13 mouse cellular contexts compared by ENCODE assay signal in the genomic region with DNA sequence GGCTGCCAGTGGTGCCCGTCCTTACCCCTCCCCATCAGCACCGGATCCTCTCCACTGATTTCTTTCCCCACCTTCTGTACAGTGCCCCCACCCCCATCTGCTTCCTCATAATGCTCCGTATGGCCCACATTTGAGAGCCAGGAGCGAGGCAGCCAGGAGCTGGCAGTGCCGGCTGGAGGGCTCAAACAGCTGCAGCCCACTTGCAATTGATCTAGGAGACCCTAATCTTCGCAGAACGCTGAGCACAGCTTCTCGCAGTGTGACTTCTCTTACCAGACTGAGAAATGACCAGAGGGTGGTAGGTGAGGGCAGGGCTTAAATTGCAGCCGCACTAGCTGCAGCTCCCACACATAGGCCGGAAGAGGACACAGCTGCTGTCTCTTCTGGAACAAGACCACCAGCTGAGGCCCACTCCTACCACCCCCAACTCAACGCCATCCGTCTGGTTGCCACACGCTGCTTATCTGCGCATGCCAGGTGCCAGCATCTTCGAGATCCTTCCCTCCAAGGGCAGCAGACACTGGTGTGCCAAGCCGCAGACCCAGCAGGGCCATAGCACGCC.
A peak's percentile ranks its signal among the peaks of the same experiment; 100 is the strongest.
DNase-seq lines count a peak whose midpoint lies in the region; ATAC-seq and TF ChIP-seq lines count a peak whose summit lies in the region.
"Had no signal": no experiment of that assay in that cellular context is flagged by ENCODE, and none has a peak within 500 bp of the region (broad histone marks: within the 10 kb centered on the region; RNA-seq: fewer than 3 reads in every experiment).

No protein-coding gene starts in this region.

- no peaks in the 10 kb centered on the region for H3K27me3 ChIP-seq in cerebellum, adult 2 months (ENCODE audit: control insufficient read depth, insufficient read depth, low read length)
- H3K27me3 ChIP-seq in hindbrain, embryonic 14.5 days (ENCODE audit: control insufficient read depth, insufficient read depth, low read length), result no peaks in the 10 kb centered on the region
- H3K27me3 ChIP-seq in midbrain, embryonic 11.5 days (ENCODE audit: control insufficient read depth, insufficient read depth, low read length), result no peaks in the 10 kb centered on the region

- no peak overlapping the region for H3K9ac ChIP-seq in hindbrain, embryonic 14.5 days
- H3K9ac ChIP-seq in midbrain, embryonic 11.5 days (ENCODE audit: low read length), result no peak overlapping the region
- H3K9ac ChIP-seq: embryonic facial prominence, embryonic 13.5 days; lung, embryonic 15.5 days had no signal

- H3K4me1 ChIP-seq in cerebellum, adult 2 months (ENCODE audit: control insufficient read depth, insufficient read depth, low read length), result peaks cover 5% of the 10 kb centered on the region
- peaks cover 13% of the 10 kb centered on the region for H3K4me1 ChIP-seq in hindbrain, embryonic 14.5 days (replicated peaks; ENCODE audit: control insufficient read depth, insufficient read depth, low read length)
- H3K4me1 ChIP-seq in midbrain, embryonic 11.5 days (ENCODE audit: control insufficient read depth, insufficient read depth, low read length), result peaks cover 8% of the 10 kb centered on the region
- H3K4me1 ChIP-seq: lung, embryonic 15.5 days had no signal

- TF ChIP-seq POLR2A in cerebellum, adult 2 months (IDR thresholded peaks at IDR 0.05; ENCODE audit: borderline replicate concordance, insufficient read depth, low read length), result no peak

- no peaks in the 10 kb centered on the region for H3K9me3 ChIP-seq in hindbrain, embryonic 14.5 days (ENCODE audit: control insufficient read depth, low read length)
- H3K9me3 ChIP-seq in midbrain, embryonic 11.5 days (ENCODE audit: control insufficient read depth, low read length), result no peaks in the 10 kb centered on the region
- H3K9me3 ChIP-seq: embryonic facial prominence, embryonic 13.5 days; lung, embryonic 15.5 days had no signal

- WGBS in cerebellum, adult 2 months, result 54% methylated on average over 17 of the region's 17 CpGs
- WGBS in hindbrain, embryonic 14.5 days, result 25% methylated on average over 17 of the region's 17 CpGs
- WGBS in midbrain, embryonic 11.5 days, result 37% methylated on average over 17 of the region's 17 CpGs

- no peak overlapping the region for H3K4me3 ChIP-seq in cerebellum, adult 2 months (replicated peaks; ENCODE audit: insufficient read depth, low read depth, low read length)
- no peak overlapping the region for H3K4me3 ChIP-seq in hindbrain, embryonic 14.5 days (replicated peaks; ENCODE audit: low read length)
- H3K4me3 ChIP-seq in midbrain, embryonic 11.5 days (ENCODE audit: low read depth, low read length), result no peak overlapping the region
- H3K4me3 ChIP-seq: embryonic facial prominence, embryonic 13.5 days; heart, adult 2 months; lung, embryonic 15.5 days had no signal

- H3K27ac ChIP-seq in cerebellum, adult 2 months (ENCODE audit: insufficient read depth, low read length), result no peak overlapping the region
- peak overlapping the region; percentile 60 for H3K27ac ChIP-seq in hindbrain, embryonic 14.5 days
- no peak overlapping the region for H3K27ac ChIP-seq in midbrain, embryonic 11.5 days (ENCODE audit: low read depth, low read length)
- H3K27ac ChIP-seq: embryonic facial prominence, embryonic 13.5 days; heart, adult 2 months; lung, embryonic 15.5 days had no signal

- TF ChIP-seq CTCF in cerebellum, adult 2 months (IDR thresholded peaks at IDR 0.05; ENCODE audit: borderline replicate concordance, insufficient read depth, low read depth, low read length), result no peak

- peak; percentile 73 for ATAC-seq in hindbrain, embryonic 14.5 days (ENCODE audit: low FRiP score)
- ATAC-seq in midbrain, embryonic 11.5 days (ENCODE audit: low FRiP score), result peak; percentile 11; the same call in 1 of the 2 replicates
- ATAC-seq in erythroblast, adult 5-6 weeks (replicated peaks; ENCODE audit: low FRiP score, poor library complexity, severe bottlenecking), result no peak

- peak; percentile 19 to 30 for DNase-seq in cerebellum, adult 2 months
- DNase-seq in cerebellum, adult 8-10 months, result no peak
- peak; percentile 39 for DNase-seq in cerebellum, adult 9-11 months
- DNase-seq in hindbrain, embryonic 14.5 days (ENCODE audit: low spot score), result peak; percentile 56
- DNase-seq in midbrain, embryonic 11.5 days (ENCODE audit: low spot score, missing footprints), result no peak
- DNase-seq in gastrocnemius, postnatal 25 days, result no peak
- DNase-seq in adrenal gland, adult 18-20 months (ENCODE audit: low spot score in 2 of 2), result no peak
- DNase-seq: heart, adult 2 months; kidney, postnatal 4 days; thymus, postnatal 25 days had no signal

- H3K36me3 ChIP-seq in hindbrain, embryonic 14.5 days (replicated peaks; ENCODE audit: control insufficient read depth, insufficient read depth), result no peaks in the 10 kb centered on the region
- H3K36me3 ChIP-seq in midbrain, embryonic 11.5 days (ENCODE audit: control insufficient read depth, insufficient read depth, low read length), result no peaks in the 10 kb centered on the region
- H3K36me3 ChIP-seq: embryonic facial prominence, embryonic 13.5 days; lung, embryonic 15.5 days had no signal

- H3K4me2 ChIP-seq in hindbrain, embryonic 14.5 days (replicated peaks), result no peak overlapping the region
- H3K4me2 ChIP-seq in midbrain, embryonic 11.5 days, result no peak overlapping the region
- H3K4me2 ChIP-seq: embryonic facial prominence, embryonic 13.5 days; lung, embryonic 15.5 days had no signal

Comparison
In these comparisons a context has a peak if more than half of its experiments do, and no peak if none do; other contexts are left out.
1. DNase-seq: peak in cerebellum, adult 2 months (2 of 2), cerebellum, adult 9-11 months (single experiment) and hindbrain, embryonic 14.5 days (single experiment); none in cerebellum, adult 8-10 months (single experiment), midbrain, embryonic 11.5 days (single experiment), gastrocnemius, postnatal 25 days (single experiment) and adrenal gland, adult 18-20 months (0 of 2).